Mouse (Mus musculus): ENCODE measurements at regions not wholly inside any gene's neighbourhood (a gene's known extent, or its start where the extent isn't known, plus 50 kb on each side); places are given as distances from the start of the nearest gene placed in this dataset.

GRCm38 (mm10) chr3:102386091-102386490, 83.6 kb upstream of the Ngf start:
- intact Hi-C loops (cut with DNase I), result no loop called here
- no peak for DNase-seq

- intact Hi-C loops (cut with DNase I), result no loop called here
- DNase-seq, result no peak
Measured at GRCm38 (mm10) chr3:102384596-102384995, 85.1 kb upstream of the Ngf start.

- intact Hi-C loops (cut with DNase I), result no loop called here
- DNase-seq, result no peak
Measured at GRCm38 (mm10) chr3:102383671-102384070, 86.0 kb upstream of the Ngf start.

GRCm38 (mm10) chr3:102381683-102382082, 88.0 kb upstream of the Ngf start:
- DNase-seq, result no peak
- intact Hi-C loops (cut with DNase I), result no loop called here

- intact Hi-C loops (cut with DNase I), result no loop called here
- DNase-seq, result no peak
Measured at GRCm38 (mm10) chr3:102374381-102375060, 95.2 kb upstream of the Ngf start.

- intact Hi-C loops (cut with DNase I), result no loop called here
- DNase-seq, result no peak
Measured at GRCm38 (mm10) chr3:102372205-102372899, 97.4 kb upstream of the Ngf start.

GRCm38 (mm10) chr3:102366188-102366587, 103.5 kb upstream of the Ngf start:
- intact Hi-C loops (cut with DNase I), result no loop called here
- DNase-seq, result no peak

- no peak for DNase-seq
Measured at GRCm38 (mm10) chr3:102364326-102364935, 105.3 kb upstream of the Ngf start.

GRCm38 (mm10) chr3:102360732-102361280, 108.9 kb upstream of the Ngf start:
- DNase-seq, result no peak
- intact Hi-C loops (cut with DNase I), result no loop called here

More at GRCm38 (mm10) chr3:102364326-102364935, 105.3 kb upstream of the Ngf start:
- intact Hi-C loops (cut with DNase I), result no loop called here

GRCm38 (mm10) chr3:102358801-102359200, 110.9 kb upstream of the Ngf start:
- no peak for DNase-seq
- intact Hi-C loops (cut with DNase I), result no loop called here

GRCm38 (mm10) chr3:102357062-102357610, 112.6 kb upstream of the Ngf start:
- DNase-seq, result no peak
- intact Hi-C loops (cut with DNase I), result no loop called here

GRCm38 (mm10) chr3:102355352-102355751, 114.4 kb upstream of the Ngf start:
- intact Hi-C loops (cut with DNase I), result no loop called here
- no peak for DNase-seq

- intact Hi-C loops (cut with DNase I), result no loop called here
- no peak for DNase-seq
Measured at GRCm38 (mm10) chr3:102354771-102355170, 114.9 kb upstream of the Ngf start.

- DNase-seq, result no peak
- intact Hi-C loops (cut with DNase I), result no loop called here
Measured at GRCm38 (mm10) chr3:102353277-102353900, 116.3 kb upstream of the Ngf start.

GRCm38 (mm10) chr3:102346077-102346476, 123.6 kb upstream of the Ngf start:
- intact Hi-C loops (cut with DNase I), result no loop called here
- no peak for DNase-seq

GRCm38 (mm10) chr3:102345291-102345690, 124.4 kb upstream of the Ngf start:
- intact Hi-C loops (cut with DNase I), result no loop called here
- no peak for DNase-seq

- no peak for DNase-seq
- intact Hi-C loops (cut with DNase I), result no loop called here
Measured at GRCm38 (mm10) chr3:102340731-102341130, 129.0 kb upstream of the Ngf start.

GRCm38 (mm10) chr3:102337881-102338280, 131.8 kb upstream of the Ngf start:
- no peak for DNase-seq
- intact Hi-C loops (cut with DNase I), result loop anchor here (2.0 to 10.0 kb wide), 2 partner anchors 353 to 467 kb away; no protein-coding TSS in a partner anchor

- intact Hi-C loops (cut with DNase I), result loop anchor here (2.0 to 10.0 kb wide), 2 partner anchors 355 to 469 kb away; no protein-coding TSS in a partner anchor
- DNase-seq, result no peak
Measured at GRCm38 (mm10) chr3:102336184-102336583, 131.7 kb upstream of the Vangl1 start.

GRCm38 (mm10) chr3:102335146-102335545, 130.7 kb upstream of the Vangl1 start:
- peak in 1 of 2 experiments; percentile 28 for DNase-seq
- intact Hi-C loops (cut with DNase I), result loop anchor here (10.0 kb wide), 1 partner anchor 470 kb away; no protein-coding TSS in a partner anchor

Measured in gastrocnemius, postnatal 36 days (tissue).